Mouse (Mus musculus) CH12.LX (cell line): ENCODE results near the gene Ablim1.

ENCODE experiments used
- CTCF ChIP-seq, 2 experiments: IDR thresholded peaks in 1 of 2; conservative IDR thresholded peaks in 1 of 2; 2 replicates each; pipeline ENCODE4 v1.5.1; 2011 to 2012; ENCODE audit warnings: low read depth in 2 of 2, low read length in 2 of 2, improper control_type of control experiment in 1 of 2, inconsistent platforms in 1 of 2, mild to moderate bottlenecking in 1 of 2, moderate library complexity in 1 of 2
- EP300 ChIP-seq: IDR thresholded peaks from 2 replicates; pipeline ENCODE4 v1.6.1; 2011; ENCODE audit warnings: low read length, improper control_type of control experiment
- MAFK ChIP-seq: IDR thresholded peaks from 2 replicates; pipeline ENCODE4 v1.6.1; 2011; ENCODE audit warnings: low read length, improper control_type of control experiment; ENCODE audit not compliant: insufficient replicate concordance
- MAZ ChIP-seq: IDR thresholded peaks from 2 replicates; pipeline ENCODE4 v1.6.1; 2012; ENCODE audit warnings: low read depth, mild to moderate bottlenecking, inconsistent platforms, low read length, improper control_type of control experiment, moderate library complexity
- POLR2A ChIP-seq: IDR thresholded peaks from 2 replicates; pipeline ENCODE4 v1.6.1; 2011; ENCODE audit warnings: low read depth, mild to moderate bottlenecking, improper control_type of control experiment, low read length
- SIN3A ChIP-seq: IDR thresholded peaks from 2 replicates; pipeline ENCODE4 v1.6.1; 2012; ENCODE audit warnings: low read length, improper control_type of control experiment, inconsistent platforms

- no peak for TF ChIP-seq EP300
- TF ChIP-seq MAZ = no peak
- TF ChIP-seq POLR2A = no peak
- TF ChIP-seq MAFK = no peak
- peak; percentile 45 to 79 for TF ChIP-seq CTCF (conservative IDR thresholded peaks at IDR 0.05 in 1 of 2, IDR thresholded peaks at IDR 0.05 in 1 of 2; ENCODE audit: low read depth in 2 of 2, low read length in 2 of 2)
- no peak for TF ChIP-seq SIN3A
These were observed 11.1 kb upstream of the Ablim1 start for GRCm38 (mm10) chr19:57325748-57326300.
